Mouse (Mus musculus): ENCODE data around the gene Slc6a20a. TPM values are rescaled to one million over a fixed set of nuclear protein-coding genes. Genes with fewer than 3 reads are reported as not detected.

Gene Slc6a20a
- polyA plus RNA-seq (2016; fragmentation: Nextera tagmentation; extraction: Ambion mirVana) = 1.5 and 1.6 TPM in 2 replicates

- 1% methylated on average over 73 of the region's 73 CpGs for WGBS
- H3K4me2 ChIP-seq (replicated peaks) = peak within 1 kb of the TSS; percentile 70
- H3K27ac ChIP-seq = no peak within 1 kb of the TSS
- H3K9me3 ChIP-seq (replicated peaks) = no peaks in the 10 kb centered on the region
- ATAC-seq (ENCODE audit: low FRiP score) = peak; percentile 40; the same call in 1 of the 2 replicates
- H3K27me3 ChIP-seq = peaks cover 51% of the 10 kb centered on the region
- H3K4me1 ChIP-seq = peaks cover 7% of the 10 kb centered on the region
- peak within 1 kb of the TSS; percentile 42 for H3K4me3 ChIP-seq
- no peaks in the 10 kb centered on the region for H3K36me3 ChIP-seq
- H3K9ac ChIP-seq = 0 out of 2 replicates have a peak within 1 kb of the TSS, but pooled peaks have one; percentile 25
Measured at GRCm38 (mm10) chr9:123678327-123679105, at the start of gene Slc6a20a, which contains the start of gene Ccr9. Gene Slc6a20a (minus strand): TSS chr9:123678885. Gene Ccr9 (plus strand): TSS chr9:123678439.

DNA sequence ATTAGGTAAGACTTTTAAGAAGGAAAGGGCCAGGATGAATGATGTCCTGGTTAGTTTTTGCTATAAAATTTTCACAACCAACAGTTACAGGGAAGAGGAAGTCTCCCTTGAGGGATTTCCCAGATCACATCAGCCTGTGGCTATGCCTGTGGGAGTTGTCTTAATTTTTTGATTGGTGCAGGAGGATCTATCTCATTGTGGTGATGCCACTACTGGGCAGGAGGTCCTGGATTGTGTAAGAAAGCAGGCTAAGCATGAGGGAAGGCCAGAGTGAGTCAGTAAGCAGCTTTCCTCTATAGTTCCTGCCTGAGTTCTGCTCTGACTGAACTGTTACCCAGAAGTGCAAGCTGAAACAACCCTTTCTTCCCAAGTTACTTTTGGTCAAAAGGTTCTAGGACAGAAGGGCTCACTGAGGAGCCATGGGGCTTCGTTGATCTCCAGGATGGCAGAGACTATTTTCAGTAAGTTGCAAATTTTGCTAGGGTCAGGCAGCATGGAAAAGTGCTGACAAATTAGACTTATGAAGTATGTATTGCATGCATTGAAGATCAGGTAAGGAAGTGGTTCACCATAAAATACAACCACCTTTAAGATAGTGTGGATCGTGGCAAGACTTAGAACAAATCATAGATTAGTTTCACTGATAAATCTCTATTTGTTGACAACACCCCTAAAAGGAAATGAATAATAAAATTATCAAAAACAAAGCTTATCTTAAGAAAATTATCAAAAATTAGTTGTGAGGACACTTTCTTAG lies 44.2 kb upstream of the Slc6a20a start:
- Histone ChIP-seq H3K27ac (no peak overlapping the region), H3K4me2 (replicated peaks) (no peak overlapping the region), H3K36me3 (no peaks in the 10 kb centered on the region), H3K27me3 (no peaks in the 10 kb centered on the region), H3K9me3 (replicated peaks) (no peaks in the 10 kb centered on the region), H3K4me3 (no peak overlapping the region), H3K9ac (no peak overlapping the region), H3K4me1 (no peaks in the 10 kb centered on the region)
- no peak for ATAC-seq (ENCODE audit: low FRiP score)
- WGBS = 69% methylated on average over 2 of the region's 2 CpGs

- Histone ChIP-seq H3K27me3 (no peaks in the 10 kb centered on the region), H3K36me3 (peaks cover 1% of the 10 kb centered on the region; the same call in 1 of the 2 replicates), H3K4me2 (replicated peaks) (peak within 1 kb of the TSS; percentile 71), H3K9ac (peak within 1 kb of the TSS; percentile 82), H3K4me3 (peak within 1 kb of the TSS; percentile 89), H3K9me3 (replicated peaks) (no peaks in the 10 kb centered on the region), H3K4me1 (peaks cover 6% of the 10 kb centered on the region), H3K27ac (peak within 1 kb of the TSS; percentile 55; the same call in 1 of the 2 replicates)
- WGBS = under 1% methylated on average over 55 of the region's 55 CpGs
- ATAC-seq (ENCODE audit: low FRiP score) = peak; percentile 100
Measured at GRCm38 (mm10) chr9:123717186-123718008, 38.7 kb upstream of the Slc6a20a start, which contains the start of gene Lztfl1. Gene Lztfl1 (minus strand): TSS chr9:123717697.

DNA sequence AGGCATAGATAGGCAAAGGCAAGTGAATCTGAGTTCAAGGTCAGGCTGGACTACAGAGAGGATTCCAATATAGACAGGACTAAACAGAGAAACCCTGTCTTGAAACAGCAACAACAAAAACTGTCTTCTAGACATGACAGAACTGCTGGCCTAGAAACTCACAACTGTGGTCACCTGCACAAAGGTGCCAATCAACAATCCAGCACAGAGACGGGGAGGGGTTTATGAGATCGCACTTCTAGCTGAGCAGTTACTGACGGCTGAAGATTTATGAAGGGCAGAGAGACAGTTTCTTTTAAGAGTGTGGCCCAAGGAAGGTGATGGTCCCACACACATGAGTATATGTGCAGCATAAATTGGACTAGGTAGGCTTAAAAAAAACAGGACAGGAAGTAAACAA lies 37.6 kb upstream of the Slc6a20a start:
- H3K9ac ChIP-seq = 0 out of 2 replicates have a peak overlapping the region, but pooled peaks have one; percentile 32
- no peak for ATAC-seq (ENCODE audit: low FRiP score)

GRCm38 (mm10) chr9:123713111-123713510 lies 34.4 kb upstream of the Slc6a20a start:
- no peaks in the 10 kb centered on the region for H3K27me3 ChIP-seq
- H3K4me2 ChIP-seq (replicated peaks) = no peak overlapping the region
- 91% methylated on average over 2 of the region's 2 CpGs for WGBS
- H3K27ac ChIP-seq = no peak overlapping the region
- peaks cover 6% of the 10 kb centered on the region for H3K4me1 ChIP-seq
- no peak overlapping the region for H3K4me3 ChIP-seq
- no peaks in the 10 kb centered on the region for H3K9me3 ChIP-seq (replicated peaks)
- H3K36me3 ChIP-seq = peaks cover 30% of the 10 kb centered on the region
- no peak for ATAC-seq (ENCODE audit: low FRiP score)
- H3K9ac ChIP-seq = no peak overlapping the region

More for the DNA sequence above, 37.6 kb upstream of the Slc6a20a start:
- no peak overlapping the region for H3K27ac ChIP-seq
- peaks cover 6% of the 10 kb centered on the region for H3K4me1 ChIP-seq
- no peaks in the 10 kb centered on the region for H3K9me3 ChIP-seq (replicated peaks)
- H3K27me3 ChIP-seq = no peaks in the 10 kb centered on the region
- 64% methylated on average over 3 of the region's 3 CpGs for WGBS
- 0 out of 2 replicates have a peak overlapping the region, but pooled peaks have one; percentile 12 for H3K4me3 ChIP-seq
- H3K4me2 ChIP-seq (replicated peaks) = peak overlapping the region; percentile 71
- peaks cover 8% of the 10 kb centered on the region; the same call in 1 of the 2 replicates for H3K36me3 ChIP-seq

DNA sequence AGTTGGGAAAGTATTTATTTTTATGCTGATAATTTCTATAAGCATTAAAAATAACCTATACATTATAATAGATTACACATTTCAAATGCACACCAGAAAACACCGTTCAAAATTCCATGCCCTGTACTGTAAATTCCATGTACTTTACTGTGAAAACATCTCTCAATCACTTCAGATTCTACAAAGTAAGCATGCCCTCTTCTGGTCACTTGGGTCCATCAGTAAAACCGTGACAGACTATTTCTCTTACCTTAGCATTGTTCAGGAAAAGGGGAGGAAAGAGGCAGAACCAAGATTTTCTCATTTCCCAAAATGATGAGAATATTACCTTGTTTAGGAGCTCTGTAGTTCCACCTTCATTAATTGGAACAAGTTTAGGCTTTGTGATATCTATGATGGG lies 30.5 kb upstream of the Slc6a20a start:
- Histone ChIP-seq H3K4me2 (replicated peaks) (no peak overlapping the region), H3K4me3 (no peak overlapping the region), H3K9ac (no peak overlapping the region), H3K27me3 (no peaks in the 10 kb centered on the region), H3K27ac (no peak overlapping the region), H3K9me3 (replicated peaks) (no peaks in the 10 kb centered on the region), H3K4me1 (no peaks in the 10 kb centered on the region), H3K36me3 (peaks cover 45% of the 10 kb centered on the region)
- 51% methylated on average over 2 of the region's 2 CpGs for WGBS
- no peak for ATAC-seq (ENCODE audit: low FRiP score)

DNA sequence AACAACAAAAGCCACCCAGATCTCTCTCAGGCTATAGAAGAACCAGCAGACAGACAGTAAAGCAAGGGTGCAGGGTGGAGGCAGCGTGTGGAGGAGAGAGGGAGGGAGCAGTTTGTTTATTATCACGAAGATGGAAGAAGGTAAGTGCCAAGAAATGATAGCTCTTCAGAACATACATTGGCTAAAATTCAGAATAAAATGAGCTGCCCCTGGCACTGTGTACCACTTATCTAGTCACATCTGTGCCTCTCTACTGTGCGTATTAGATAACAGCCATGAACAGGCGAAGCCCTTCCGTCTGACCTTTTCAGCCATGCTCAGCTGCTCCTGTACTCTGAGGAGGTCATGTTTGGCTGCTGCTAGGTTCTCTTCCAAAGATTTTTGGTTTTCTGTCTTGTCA lies 23.1 kb upstream of the Slc6a20a start:
- peaks cover 31% of the 10 kb centered on the region for H3K36me3 ChIP-seq
- H3K9me3 ChIP-seq (replicated peaks) = no peaks in the 10 kb centered on the region
- H3K27me3 ChIP-seq = no peaks in the 10 kb centered on the region
- WGBS = 91% methylated on average over 5 of the region's 5 CpGs
- no peak overlapping the region for H3K4me3 ChIP-seq
- H3K27ac ChIP-seq = no peak overlapping the region
- no peak overlapping the region for H3K9ac ChIP-seq
- H3K4me2 ChIP-seq (replicated peaks) = no peak overlapping the region
- no peaks in the 10 kb centered on the region for H3K4me1 ChIP-seq
- ATAC-seq (ENCODE audit: low FRiP score) = no peak

- Histone ChIP-seq H3K4me3 (no peak overlapping the region), H3K36me3 (peaks cover 24% of the 10 kb centered on the region), H3K9me3 (replicated peaks) (no peaks in the 10 kb centered on the region), H3K27ac (no peak overlapping the region), H3K9ac (no peak overlapping the region), H3K27me3 (no peaks in the 10 kb centered on the region), H3K4me2 (replicated peaks) (no peak overlapping the region), H3K4me1 (no peaks in the 10 kb centered on the region)
- no peak for ATAC-seq (ENCODE audit: low FRiP score)
- WGBS = 85% methylated on average over 3 of the region's 3 CpGs
Measured at GRCm38 (mm10) chr9:123695634-123696302, 17.1 kb upstream of the Slc6a20a start.

DNA sequence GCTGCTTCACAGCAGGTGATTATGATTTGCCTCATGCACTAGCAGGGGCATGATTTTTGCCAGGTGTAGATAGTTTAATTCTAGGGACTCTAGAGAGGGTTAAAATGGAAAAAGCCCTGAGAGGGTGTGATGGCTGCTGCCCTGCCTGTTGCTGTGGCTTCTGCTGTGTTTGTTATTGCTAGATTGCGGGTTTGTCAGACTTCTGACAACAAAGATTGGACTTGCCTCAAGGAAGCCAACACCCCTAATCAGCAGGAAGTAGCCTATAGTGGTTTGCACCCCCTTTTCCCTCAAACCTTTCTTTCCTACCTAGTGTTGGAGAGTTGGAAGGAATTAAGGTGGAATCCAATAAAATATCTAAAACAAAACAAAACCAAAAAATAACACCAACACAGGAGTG lies 9.5 kb upstream of the Slc6a20a start:
- no peak for ATAC-seq (ENCODE audit: low FRiP score)
- peaks cover 12% of the 10 kb centered on the region for H3K36me3 ChIP-seq
- H3K27me3 ChIP-seq = no peaks in the 10 kb centered on the region
- WGBS = 74% methylated on average over 1 of the region's 1 CpGs
- no peak overlapping the region for H3K4me2 ChIP-seq (replicated peaks)
- no peak overlapping the region for H3K27ac ChIP-seq
- H3K4me1 ChIP-seq = no peaks in the 10 kb centered on the region
- no peak overlapping the region for H3K9ac ChIP-seq
- no peaks in the 10 kb centered on the region for H3K9me3 ChIP-seq (replicated peaks)
- H3K4me3 ChIP-seq = no peak overlapping the region

DNA sequence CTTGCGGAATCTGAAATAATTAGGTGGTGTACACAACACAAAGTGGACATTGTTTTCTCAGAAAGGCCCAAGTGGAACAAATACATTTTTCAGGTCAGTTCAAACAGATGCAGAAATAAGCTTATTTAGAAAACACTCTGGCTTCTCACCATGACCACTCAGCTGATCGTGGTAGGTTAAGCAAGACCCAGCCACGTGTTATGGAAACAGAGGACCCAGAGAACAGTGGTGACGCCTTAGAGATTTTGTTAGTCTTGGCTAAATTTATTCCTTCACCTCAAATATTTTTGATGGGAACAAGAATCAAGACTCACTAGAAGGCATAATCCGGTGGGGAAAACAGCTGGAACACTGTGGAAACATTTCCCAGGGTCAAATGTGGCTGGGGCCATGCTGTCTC lies 7.5 kb upstream of the Slc6a20a start:
- WGBS = 68% methylated on average over 5 of the region's 5 CpGs

DNA sequence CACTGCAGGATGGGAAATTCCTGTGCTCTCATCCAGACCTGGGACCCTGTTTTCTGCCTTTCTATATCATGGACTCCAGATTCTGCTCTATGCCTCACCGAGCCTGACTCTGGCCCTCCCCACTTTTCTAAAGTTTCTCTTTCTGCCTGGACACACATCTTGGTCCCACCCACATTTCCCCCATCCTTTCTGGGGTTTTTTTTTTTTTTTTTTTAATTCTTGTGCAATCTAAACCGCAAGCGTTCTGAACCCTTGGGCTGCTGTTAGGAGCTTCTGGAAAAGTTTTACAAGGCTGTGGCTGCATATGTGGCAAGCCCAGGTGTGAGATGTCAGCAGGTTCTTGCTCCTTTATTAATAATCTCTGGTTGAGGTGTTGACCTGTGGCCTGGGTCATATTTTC lies 5.0 kb upstream of the Slc6a20a start:
- H3K27me3 ChIP-seq = peaks cover 19% of the 10 kb centered on the region
- H3K9me3 ChIP-seq (replicated peaks) = no peaks in the 10 kb centered on the region
- WGBS = 64% methylated on average over 3 of the region's 3 CpGs
- no peak overlapping the region for H3K9ac ChIP-seq
- H3K4me2 ChIP-seq (replicated peaks) = no peak overlapping the region
- H3K27ac ChIP-seq = no peak overlapping the region
- H3K36me3 ChIP-seq = no peaks in the 10 kb centered on the region
- no peak overlapping the region for H3K4me3 ChIP-seq
- ATAC-seq (ENCODE audit: low FRiP score) = no peak
- H3K4me1 ChIP-seq = peaks cover under 1% of the 10 kb centered on the region

More for the DNA sequence above, 7.5 kb upstream of the Slc6a20a start:
- Histone ChIP-seq H3K4me1 (no peaks in the 10 kb centered on the region), H3K27ac (no peak overlapping the region), H3K27me3 (no peaks in the 10 kb centered on the region), H3K4me3 (no peak overlapping the region), H3K4me2 (replicated peaks) (no peak overlapping the region), H3K9me3 (replicated peaks) (no peaks in the 10 kb centered on the region), H3K9ac (no peak overlapping the region), H3K36me3 (no peaks in the 10 kb centered on the region)
- ATAC-seq (ENCODE audit: low FRiP score) = no peak

Measured in hindbrain, embryonic 12.5 days (tissue).